Mouse (Mus musculus) heart, postnatal 0 days (tissue): ENCODE data around the gene Msmp.

Experiments
- CTCF ChIP-seq: IDR thresholded peaks from 2 replicates; pipeline ENCODE4 v1.5.1; 2016; ENCODE audit warnings: antibody characterized with exemption, control low read depth, low read depth
- EP300 ChIP-seq: IDR thresholded peaks from 2 replicates; pipeline ENCODE4 v1.6.1; 2016; ENCODE audit warnings: antibody characterized with exemption, low read depth

DNA sequence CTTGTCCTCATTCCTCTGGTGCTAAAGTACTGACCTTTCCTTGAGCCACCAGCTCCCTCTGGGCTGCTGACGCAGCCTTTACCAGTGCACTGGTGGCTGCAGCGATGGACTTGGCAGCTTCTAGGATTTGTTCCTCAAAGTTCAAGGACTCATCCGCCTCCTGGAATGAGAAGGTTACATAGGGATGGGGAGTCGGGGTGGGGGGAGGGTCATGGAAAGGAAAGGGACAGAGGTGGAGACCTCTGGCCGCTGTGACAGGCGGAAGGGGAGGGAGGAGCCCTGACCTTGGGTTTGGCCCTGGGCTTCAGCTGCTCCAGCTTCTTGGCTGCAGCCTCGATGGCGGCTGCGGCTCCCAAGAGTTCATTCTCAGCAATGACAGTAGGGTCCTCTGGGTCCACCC, 51.0 kb downstream of the Msmp start:
- TF ChIP-seq CTCF, result no peak
- TF ChIP-seq EP300, result no peak
